Mouse (Mus musculus) gastrocnemius, adult 2 months (tissue): ENCODE measurements around the gene Ssh3. TPM values are rescaled to one million over a fixed set of nuclear protein-coding genes. Genes with fewer than 3 reads are reported as not detected.

Experiments
- DNase-seq: peaks from one replicate; pipeline ENCODE4 v3.0.0; 2022
- H3K27ac ChIP-seq: fragments of 200-600 bp; 2 replicates; pipeline ENCODE4 v1.8.1; 2022; ENCODE audit warnings: mild to moderate bottlenecking
- H3K4me3 ChIP-seq: fragments of 200-600 bp; 2 replicates; pipeline ENCODE4 v1.8.1; 2022; ENCODE audit warnings: mild to moderate bottlenecking, moderate library complexity
- CTCF ChIP-seq: fragments of 200-600 bp; IDR thresholded peaks from 2 replicates; pipeline ENCODE4 v1.8.1; 2022; ENCODE audit warnings: antibody characterized with exemption, mild to moderate bottlenecking, moderate library complexity
- intact Hi-C: fragments of 180-260 bp; cut with DNase I; formaldehyde crosslinking; loops from one replicate; pipeline ENCODE4 v1.15.1; 2025
- total RNA-seq, 2 experiments: library from RNA; stranded (reverse); gene quantifications; 2 replicates each; pipeline ENCODE4 v1.2.3; 2021

The Ssh3 gene
- total RNA-seq, 2 experiments from 2014 or later: 3.3 to 3.9 TPM

- no peak overlapping the region for H3K27ac ChIP-seq
- intact Hi-C loops: no loop called here
- no peak for TF ChIP-seq CTCF
- H3K4me3 ChIP-seq: no peak overlapping the region
- DNase-seq: peak; percentile 11
Observed at GRCm38 (mm10) chr19:4290749-4291148, 21.8 kb upstream of the Ssh3 start.

- no peak for TF ChIP-seq CTCF
- peak; percentile 27 for DNase-seq
- peak overlapping the region; percentile 85 for H3K4me3 ChIP-seq
- peak overlapping the region; percentile 65; the same call in 1 of the 2 replicates for H3K27ac ChIP-seq
- intact Hi-C loops: loop anchor here (2.0 kb wide), 1 partner anchor 21 kb away; no protein-coding TSS in a partner anchor
Observed at GRCm38 (mm10) chr19:4283653-4284052, 14.7 kb upstream of the Ssh3 start.

GRCm38 (mm10) chr19:4282898-4283553, 14.0 kb upstream of the Ssh3 start, which contains the start of gene Ankrd13d:
Ankrd13d (minus strand) TSS chr19:4283137.
- peak; percentile 88 for DNase-seq
- H3K4me3 ChIP-seq: peak within 1 kb of the TSS; percentile 85
- intact Hi-C loops: loop anchor here (2.0 kb wide), 1 partner anchor 22 kb away; no protein-coding TSS in a partner anchor
- TF ChIP-seq CTCF: peak; percentile 95
- H3K27ac ChIP-seq: peak within 1 kb of the TSS; percentile 65

GRCm38 (mm10) chr19:4280425-4280824, 11.4 kb upstream of the Ssh3 start:
- intact Hi-C loops: no loop called here
- TF ChIP-seq CTCF: no peak
- peak; percentile 15 for DNase-seq
- no peak overlapping the region for H3K27ac ChIP-seq
- no peak overlapping the region for H3K4me3 ChIP-seq

- peak; percentile 23; the same call in 1 of the 2 replicates for TF ChIP-seq CTCF
- peak; percentile 16 for DNase-seq
- Histone ChIP-seq H3K27ac (no peak overlapping the region), H3K4me3 (no peak overlapping the region)
- intact Hi-C loops: no loop called here
Observed at GRCm38 (mm10) chr19:4279487-4279886, 10.5 kb upstream of the Ssh3 start.

GRCm38 (mm10) chr19:4270972-4271371, 2.0 kb upstream of the Ssh3 start:
- DNase-seq: no peak
- intact Hi-C loops: no loop called here
- no peak overlapping the region for H3K27ac ChIP-seq
- no peak overlapping the region for H3K4me3 ChIP-seq
- no peak for TF ChIP-seq CTCF

GRCm38 (mm10) chr19:4270187-4270586, 1.2 kb upstream of the Ssh3 start:
- no peak overlapping the region for H3K4me3 ChIP-seq
- intact Hi-C loops: no loop called here
- TF ChIP-seq CTCF: no peak
- DNase-seq: no peak
- H3K27ac ChIP-seq: no peak overlapping the region

- DNase-seq: no peak
- intact Hi-C loops: no loop called here
- Histone ChIP-seq H3K27ac (no peak overlapping the region), H3K4me3 (no peak overlapping the region)
- TF ChIP-seq CTCF: no peak
Observed at GRCm38 (mm10) chr19:4265956-4266355, 3.0 kb downstream of the Ssh3 start.

GRCm38 (mm10) chr19:4264171-4264780, 4.7 kb downstream of the Ssh3 start:
- TF ChIP-seq CTCF: no peak
- no peak overlapping the region for H3K27ac ChIP-seq
- DNase-seq: no peak
- intact Hi-C loops: no loop called here
- no peak overlapping the region for H3K4me3 ChIP-seq

GRCm38 (mm10) chr19:4263702-4264101, 5.3 kb downstream of the Ssh3 start:
- no peak for DNase-seq
- TF ChIP-seq CTCF: no peak
- H3K4me3 ChIP-seq: no peak overlapping the region
- intact Hi-C loops: no loop called here
- no peak overlapping the region for H3K27ac ChIP-seq

- Histone ChIP-seq H3K27ac (no peak overlapping the region), H3K4me3 (no peak overlapping the region)
- intact Hi-C loops: no loop called here
- DNase-seq: no peak
- TF ChIP-seq CTCF: no peak
Observed at GRCm38 (mm10) chr19:4262756-4263155, 6.2 kb downstream of the Ssh3 start.

GRCm38 (mm10) chr19:4261038-4261698, 7.8 kb downstream of the Ssh3 start:
- TF ChIP-seq CTCF: no peak
- intact Hi-C loops: no loop called here
- no peak for DNase-seq
- no peak overlapping the region for H3K27ac ChIP-seq
- H3K4me3 ChIP-seq: no peak overlapping the region

- no peak for TF ChIP-seq CTCF
- H3K27ac ChIP-seq: peak overlapping the region; percentile 92
- H3K4me3 ChIP-seq: peak overlapping the region; percentile 78
- DNase-seq: no peak
- intact Hi-C loops: loop anchor here (1.0 to 10.0 kb wide), 3 partner anchors 48 to 187 kb away; partner anchors contain the start of gene Grk2
Observed at GRCm38 (mm10) chr19:4257897-4258252, 11.1 kb downstream of the Ssh3 start.
